Mouse (Mus musculus) embryonic facial prominence, embryonic 14.5 days (tissue): ENCODE data around the gene Oaf. TPM values are rescaled to one million over a fixed set of nuclear protein-coding genes. Genes with fewer than 3 reads are reported as not detected.

ENCODE experiments used
- ATAC-seq: fragments of 200-750 bp; cut with Nextera tagmentation; 2 replicates; pipeline ENCODE4 v1.8.0; 2017; ENCODE audit warnings: low read depth, moderate number of reproducible peaks, moderate TSS enrichment
- DNase-seq: peaks from one replicate; pipeline ENCODE4 v3.0.0-alpha.2; 2015; ENCODE audit warnings: low spot score
- H3K27ac ChIP-seq: fragments of 300-500 bp; sonication (generic); replicated peaks from 2 replicates; pipeline ENCODE4 v1.5.1; 2014; ENCODE audit warnings: low read depth, mild to moderate bottlenecking, low read length, moderate library complexity
- H3K27me3 ChIP-seq: fragments of 300-500 bp; sonication (generic); replicated peaks from 2 replicates; pipeline ENCODE4 v1.6.1; 2014; ENCODE audit warnings: low read length; ENCODE audit not compliant: control insufficient read depth, insufficient read depth
- H3K36me3 ChIP-seq: fragments of 300-500 bp; sonication (generic); 2 replicates; pipeline ENCODE4 v1.6.1; 2014; ENCODE audit warnings: low read length, mixed read lengths; ENCODE audit not compliant: control insufficient read depth, insufficient read depth
- H3K4me1 ChIP-seq: fragments of 300-500 bp; sonication (generic); 2 replicates; pipeline ENCODE4 v1.6.1; 2014; ENCODE audit warnings: antibody characterized with exemption, low read length; ENCODE audit not compliant: control insufficient read depth, insufficient read depth
- H3K4me2 ChIP-seq: fragments of 300-500 bp; sonication (generic); 2 replicates; pipeline ENCODE4 v1.6.1; 2014; ENCODE audit warnings: low read depth, mild to moderate bottlenecking, low read length, moderate library complexity, mixed read lengths
- H3K4me3 ChIP-seq: fragments of 300-500 bp; sonication (generic); 2 replicates; pipeline ENCODE4 v1.5.1; 2014; ENCODE audit warnings: low read depth, mild to moderate bottlenecking, low read length
- H3K9ac ChIP-seq: fragments of 300-500 bp; sonication (generic); 2 replicates; pipeline ENCODE4 v1.6.1; 2014; ENCODE audit warnings: low read depth, mild to moderate bottlenecking, low read length, moderate library complexity, mixed read lengths
- H3K9me3 ChIP-seq: fragments of 300-500 bp; sonication (generic); 2 replicates; pipeline ENCODE4 v1.6.1; 2016; ENCODE audit warnings: low read length; ENCODE audit not compliant: control insufficient read depth
- WGBS: fragments of 180-500 bp; shearing (Covaris S2); extraction: QIAGEN DNeasy Blood & Tissue Kit; methylation state at CpG from one replicate; pipeline ENCODE4 v1.1.7; 2014; 5-methylcytosine and 5-hydroxymethylcytosine counted together
- polyA plus RNA-seq: library from polyadenylated mRNA; unstranded; fragments of >200 nt; fragmentation: Nextera tagmentation; extraction: Ambion mirVana; gene quantifications from 2 replicates; pipeline ENCODE4 v1.2.1, GENCODE M21; 2014

Gene Oaf
- polyA plus RNA-seq, 1 experiment from 2014 or later, result 123 TPM

- ATAC-seq (no peak), DNase-seq (no peak)
- WGBS, result 52% methylated on average over 5 of the region's 5 CpGs
- Histone ChIP-seq H3K4me3 (no peak overlapping the region), H3K9ac (peak overlapping the region; percentile 14; the same call in 1 of the 2 replicates), H3K27ac (peak overlapping the region; percentile 39; the same call in 1 of the 2 replicates), H3K9me3 (no peaks in the 10 kb centered on the region), H3K4me2 (no peak overlapping the region), H3K36me3 (peaks cover 46% of the 10 kb centered on the region; the same call in 1 of the 2 replicates), H3K27me3 (no peaks in the 10 kb centered on the region), H3K4me1 (peaks cover 40% of the 10 kb centered on the region)
These were observed 6.7 kb downstream of the Oaf start for GRCm38 (mm10) chr9:43233044-43233443.

- Histone ChIP-seq H3K9ac (peak overlapping the region; percentile 31; the same call in 1 of the 2 replicates), H3K4me3 (no peak overlapping the region), H3K27me3 (no peaks in the 10 kb centered on the region), H3K27ac (peak overlapping the region; percentile 39), H3K4me1 (peaks cover 32% of the 10 kb centered on the region), H3K9me3 (no peaks in the 10 kb centered on the region), H3K36me3 (peaks cover 46% of the 10 kb centered on the region; the same call in 1 of the 2 replicates), H3K4me2 (0 out of 2 replicates have a peak overlapping the region, but pooled peaks have one; percentile 7)
- DNase-seq (no peak), ATAC-seq (0 out of 2 replicates have a peak, but pooled peaks have one; percentile 31)
- WGBS, result 8% methylated on average over 4 of the region's 5 CpGs
These were observed 7.4 kb downstream of the Oaf start for GRCm38 (mm10) chr9:43232286-43232685.

- 0 out of 2 replicates have a peak overlapping the region, but pooled peaks have one; percentile 31 for H3K9ac ChIP-seq
These were observed 7.9 kb downstream of the Oaf start for GRCm38 (mm10) chr9:43231805-43232204.

GRCm38 (mm10) chr9:43230886-43231285 is 8.8 kb downstream of the Oaf start:
- Histone ChIP-seq H3K27me3 (no peaks in the 10 kb centered on the region), H3K27ac (peak overlapping the region; percentile 63; the same call in 1 of the 2 replicates), H3K36me3 (peaks cover 39% of the 10 kb centered on the region; the same call in 1 of the 2 replicates), H3K4me3 (no peak overlapping the region), H3K4me2 (no peak overlapping the region), H3K9ac (0 out of 2 replicates have a peak overlapping the region, but pooled peaks have one; percentile 21), H3K4me1 (peaks cover 26% of the 10 kb centered on the region), H3K9me3 (no peaks in the 10 kb centered on the region)
- 37% methylated on average over 4 of the region's 4 CpGs for WGBS
- ATAC-seq (no peak), DNase-seq (peak; percentile 35)

More at GRCm38 (mm10) chr9:43231805-43232204, 7.9 kb downstream of the Oaf start:
- H3K4me1 ChIP-seq, result peaks cover 27% of the 10 kb centered on the region
- peaks cover 43% of the 10 kb centered on the region; the same call in 1 of the 2 replicates for H3K36me3 ChIP-seq
- peak overlapping the region; percentile 63; the same call in 1 of the 2 replicates for H3K27ac ChIP-seq
- 48% methylated on average over 4 of the region's 4 CpGs for WGBS
- DNase-seq (no peak), ATAC-seq (0 out of 2 replicates have a peak, but pooled peaks have one; percentile 13)
- no peaks in the 10 kb centered on the region for H3K27me3 ChIP-seq
- 0 out of 2 replicates have a peak overlapping the region, but pooled peaks have one; percentile 7 for H3K4me2 ChIP-seq
- H3K9me3 ChIP-seq, result no peaks in the 10 kb centered on the region
- no peak overlapping the region for H3K4me3 ChIP-seq

GRCm38 (mm10) chr9:43229962-43230361 is 9.7 kb downstream of the Oaf start:
- Histone ChIP-seq H3K4me3 (no peak overlapping the region), H3K27me3 (no peaks in the 10 kb centered on the region), H3K9me3 (no peaks in the 10 kb centered on the region), H3K4me1 (peaks cover 32% of the 10 kb centered on the region), H3K4me2 (no peak overlapping the region), H3K27ac (no peak overlapping the region), H3K9ac (no peak overlapping the region), H3K36me3 (peaks cover 30% of the 10 kb centered on the region; the same call in 1 of the 2 replicates)
- 88% methylated on average over 7 of the region's 7 CpGs for WGBS
- ATAC-seq, result no peak
- DNase-seq, result no peak

- H3K4me3 ChIP-seq, result no peak overlapping the region
- DNase-seq (no peak), ATAC-seq (no peak)
- WGBS, result 85% methylated on average over 10 of the region's 10 CpGs
- H3K9me3 ChIP-seq, result no peaks in the 10 kb centered on the region
- H3K27me3 ChIP-seq, result no peaks in the 10 kb centered on the region
- no peak overlapping the region for H3K4me2 ChIP-seq
- H3K4me1 ChIP-seq, result peaks cover 32% of the 10 kb centered on the region
- H3K36me3 ChIP-seq, result peaks cover 28% of the 10 kb centered on the region; the same call in 1 of the 2 replicates
- H3K27ac ChIP-seq, result no peak overlapping the region
- H3K9ac ChIP-seq, result no peak overlapping the region
These were observed 10.3 kb downstream of the Oaf start for GRCm38 (mm10) chr9:43229398-43229895.

GRCm38 (mm10) chr9:43228745-43229144 is 11.0 kb downstream of the Oaf start:
- H3K4me1 ChIP-seq, result peaks cover 32% of the 10 kb centered on the region
- no peaks in the 10 kb centered on the region for H3K9me3 ChIP-seq
- H3K27me3 ChIP-seq, result no peaks in the 10 kb centered on the region
- no peak overlapping the region for H3K4me3 ChIP-seq
- peaks cover 32% of the 10 kb centered on the region for H3K36me3 ChIP-seq
- no peak overlapping the region for H3K27ac ChIP-seq
- ATAC-seq (no peak), DNase-seq (no peak)
- no peak overlapping the region for H3K9ac ChIP-seq
- WGBS, result 78% methylated on average over 2 of the region's 2 CpGs
- H3K4me2 ChIP-seq, result no peak overlapping the region

GRCm38 (mm10) chr9:43227626-43228025 is 12.1 kb downstream of the Oaf start:
- no peak overlapping the region for H3K4me3 ChIP-seq
- no peak overlapping the region for H3K27ac ChIP-seq
- H3K9me3 ChIP-seq, result no peaks in the 10 kb centered on the region
- peaks cover 31% of the 10 kb centered on the region for H3K36me3 ChIP-seq
- no peak overlapping the region for H3K9ac ChIP-seq
- H3K27me3 ChIP-seq, result no peaks in the 10 kb centered on the region
- 81% methylated on average over 8 of the region's 8 CpGs for WGBS
- peaks cover 22% of the 10 kb centered on the region for H3K4me1 ChIP-seq
- DNase-seq (no peak), ATAC-seq (no peak)
- H3K4me2 ChIP-seq, result no peak overlapping the region
